In genomic region chr12:99256997-99257396, GRCm38 (mm10) we compare ENCODE assay signal across 17 mouse cellular contexts.
DNase-seq lines count a peak whose midpoint lies in the region; ATAC-seq lines count a peak whose summit lies in the region.
"Had no signal": no experiment of that assay in that cellular context is flagged by ENCODE, and none has a peak within 500 bp of the region (broad histone marks: within the 10 kb centered on the region; RNA-seq: fewer than 3 reads in every experiment).

No protein-coding gene starts in this region.

- H3K27me3 ChIP-seq in heart, embryonic 15.5 days, result no peaks in the 10 kb centered on the region
- no peaks in the 10 kb centered on the region for H3K27me3 ChIP-seq in midbrain, embryonic 13.5 days
- H3K27me3 ChIP-seq: embryonic facial prominence, embryonic 12.5 days; limb, embryonic 13.5 days; lung, embryonic 15.5 days; neural tube, embryonic 15.5 days had no signal

- no peaks in the 10 kb centered on the region for H3K9me3 ChIP-seq in heart, embryonic 15.5 days (replicated peaks)
- H3K9me3 ChIP-seq in midbrain, embryonic 13.5 days, result no peaks in the 10 kb centered on the region
- H3K9me3 ChIP-seq: embryonic facial prominence, embryonic 12.5 days; lung, embryonic 15.5 days; neural tube, embryonic 15.5 days had no signal

- H3K36me3 ChIP-seq in heart, embryonic 15.5 days, result no peaks in the 10 kb centered on the region
- H3K36me3 ChIP-seq in midbrain, embryonic 13.5 days, result no peaks in the 10 kb centered on the region
- H3K36me3 ChIP-seq: embryonic facial prominence, embryonic 12.5 days; lung, embryonic 15.5 days; neural tube, embryonic 15.5 days had no signal

- no peak overlapping the region for H3K9ac ChIP-seq in heart, embryonic 15.5 days
- H3K9ac ChIP-seq in midbrain, embryonic 13.5 days (replicated peaks), result no peak overlapping the region
- H3K9ac ChIP-seq: embryonic facial prominence, embryonic 12.5 days; forebrain, postnatal 0 days; limb, embryonic 13.5 days; lung, embryonic 15.5 days; neural tube, embryonic 15.5 days had no signal

- peak overlapping the region; percentile 84 for H3K27ac ChIP-seq in heart, embryonic 15.5 days
- H3K27ac ChIP-seq in midbrain, embryonic 13.5 days, result no peak overlapping the region
- H3K27ac ChIP-seq: embryonic facial prominence, embryonic 12.5 days; limb, embryonic 13.5 days; lung, embryonic 15.5 days; neural tube, embryonic 15.5 days had no signal

- H3K4me1 ChIP-seq in heart, embryonic 15.5 days (replicated peaks), result peaks cover 55% of the 10 kb centered on the region
- H3K4me1 ChIP-seq in midbrain, embryonic 13.5 days (replicated peaks), result peaks cover 27% of the 10 kb centered on the region

- peak; percentile 60 for DNase-seq in adrenal gland, adult 8-10 months
- no peak for DNase-seq in adrenal gland, postnatal 4 days (ENCODE audit: low spot score in 2 of 2)
- DNase-seq in heart, postnatal 14 days, result no peak
- DNase-seq in lung, postnatal 36 days, result peak; percentile 28
- no peak for DNase-seq in lung, postnatal 25 days (ENCODE audit: low spot score)
- DNase-seq: cerebellum, adult 8-10 months; forebrain, postnatal 0 days; kidney, adult 9 months; retina, postnatal 1 day; thymus, postnatal 4 days had no signal

- peak; percentile 45; the same call in 1 of the 2 replicates for ATAC-seq in heart, embryonic 15.5 days (replicated peaks; ENCODE audit: insufficient number of reproducible peaks, insufficient read depth, low FRiP score, low read depth)
- ATAC-seq in megakaryocyte progenitor cell, adult 5-6 weeks (replicated peaks; ENCODE audit: poor library complexity), result peak; percentile 59
- no peak for ATAC-seq in midbrain, embryonic 13.5 days
- ATAC-seq: forebrain, postnatal 0 days had no signal

- H3K4me2 ChIP-seq in heart, embryonic 15.5 days, result peak overlapping the region; percentile 42
- no peak overlapping the region for H3K4me2 ChIP-seq in midbrain, embryonic 13.5 days (replicated peaks)
- H3K4me2 ChIP-seq: embryonic facial prominence, embryonic 12.5 days; limb, embryonic 13.5 days; lung, embryonic 15.5 days; neural tube, embryonic 15.5 days had no signal

- 42% methylated on average over 8 of the region's 8 CpGs for WGBS in heart, embryonic 15.5 days
- 90% methylated on average over 8 of the region's 8 CpGs for WGBS in midbrain, embryonic 13.5 days

- no peak overlapping the region for H3K4me3 ChIP-seq in heart, embryonic 15.5 days
- no peak overlapping the region for H3K4me3 ChIP-seq in midbrain, embryonic 13.5 days (replicated peaks)
- H3K4me3 ChIP-seq: embryonic facial prominence, embryonic 12.5 days; limb, embryonic 13.5 days; lung, embryonic 15.5 days; neural tube, embryonic 15.5 days had no signal

- intact Hi-C loops in heart, postnatal 14 days (cut with DNase I), result no loop called here

Comparison
In these comparisons a context has a peak if more than half of its experiments do, and no peak if none do; other contexts are left out.
1. DNase-seq: peak in adrenal gland, adult 8-10 months (single experiment) and lung, postnatal 36 days (single experiment); none in adrenal gland, postnatal 4 days (0 of 2), heart, postnatal 14 days (0 of 2) and lung, postnatal 25 days (single experiment).